Mouse (Mus musculus) forebrain, embryonic 16.5 days (tissue): ENCODE results near the gene Tbx6. TPM values are rescaled to one million over a fixed set of nuclear protein-coding genes. Genes with fewer than 3 reads are reported as not detected.
A peak's percentile ranks its signal among the peaks of the same experiment; 100 is the strongest.

Experiments
- ATAC-seq: fragments of 200-750 bp; cut with Nextera tagmentation; 2 replicates; pipeline ENCODE4 v1.8.0; 2017; ENCODE audit warnings: mild to moderate bottlenecking, moderate library complexity
- H3K27ac ChIP-seq: fragments of 300-500 bp; sonication (generic); 2 replicates; pipeline ENCODE4 v1.5.1; 2014; ENCODE audit warnings: low read length, control low read depth
- H3K27me3 ChIP-seq: fragments of 300-500 bp; sonication (generic); replicated peaks from 2 replicates; pipeline ENCODE4 v1.6.1; 2014; ENCODE audit warnings: low read length; ENCODE audit not compliant: control insufficient read depth, insufficient read depth
- H3K36me3 ChIP-seq: fragments of 300-500 bp; sonication (generic); 2 replicates; pipeline ENCODE4 v1.6.1; 2014; ENCODE audit not compliant: control insufficient read depth, insufficient read depth
- H3K4me1 ChIP-seq: fragments of 300-500 bp; sonication (generic); replicated peaks from 2 replicates; pipeline ENCODE4 v1.6.1; 2014; ENCODE audit warnings: low read length; ENCODE audit not compliant: control insufficient read depth, insufficient read depth
- H3K4me2 ChIP-seq: fragments of 300-500 bp; sonication (generic); 2 replicates; pipeline ENCODE4 v1.6.1; 2014; ENCODE audit warnings: mild to moderate bottlenecking, low read length, control low read depth
- H3K4me3 ChIP-seq: fragments of 300-500 bp; sonication (generic); replicated peaks from 2 replicates; pipeline ENCODE4 v1.5.1; 2014; ENCODE audit warnings: mild to moderate bottlenecking, low read length, control low read depth
- H3K9ac ChIP-seq: fragments of 300-500 bp; sonication (generic); replicated peaks from 2 replicates; pipeline ENCODE4 v1.6.1; 2014; ENCODE audit warnings: low read depth, low read length, control low read depth
- H3K9me3 ChIP-seq: fragments of 300-500 bp; sonication (generic); 2 replicates; pipeline ENCODE4 v1.6.1; 2016; ENCODE audit warnings: low read length; ENCODE audit not compliant: control insufficient read depth
- whole genome bisulfite sequencing: fragments of 180-500 bp; shearing (Covaris S2); extraction: QIAGEN DNeasy Blood & Tissue Kit; methylation state at CpG from one replicate; pipeline ENCODE4 v1.1.7; 2014; 5-methylcytosine and 5-hydroxymethylcytosine counted together
- polyA plus RNA-seq: library from polyadenylated mRNA; unstranded; fragments of >200 nt; fragmentation: Nextera tagmentation; extraction: Ambion mirVana; gene quantifications from 2 replicates; pipeline ENCODE4 v1.2.1, GENCODE M21; 2015

Tbx6 gene
- polyA plus RNA-seq, 1 experiment from 2014 or later: 0.86 TPM

DNA sequence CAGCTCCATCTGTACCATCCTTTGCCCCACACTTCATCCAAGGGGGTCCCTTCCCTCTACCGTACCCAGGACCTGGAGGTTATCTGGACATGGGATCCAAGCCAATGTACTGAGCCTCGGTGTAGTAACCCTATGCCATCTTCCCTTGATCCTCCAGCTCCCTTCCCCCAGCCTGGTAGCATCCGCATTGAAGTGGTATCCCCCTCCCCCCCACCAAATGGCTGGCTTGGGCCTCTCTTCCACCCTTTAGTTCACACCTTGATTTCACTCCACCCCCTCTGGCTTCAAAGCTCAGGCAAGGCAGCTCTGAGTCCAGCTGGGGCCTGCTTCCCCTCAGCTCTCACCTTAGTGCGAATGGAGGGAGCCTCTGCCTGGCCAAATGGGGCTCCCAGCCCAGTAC lies 3.8 kb downstream of the Tbx6 start:
- no peak overlapping the region for H3K27ac ChIP-seq
- H3K9ac ChIP-seq: no peak overlapping the region
- ATAC-seq: no peak
- H3K27me3 ChIP-seq: no peaks in the 10 kb centered on the region
- 89% methylated on average over 4 of the region's 4 CpGs for WGBS
- no peak overlapping the region for H3K4me2 ChIP-seq
- H3K36me3 ChIP-seq: peaks cover 43% of the 10 kb centered on the region
- peaks cover 13% of the 10 kb centered on the region for H3K4me1 ChIP-seq
- no peak overlapping the region for H3K4me3 ChIP-seq
- no peaks in the 10 kb centered on the region for H3K9me3 ChIP-seq

- no peaks in the 10 kb centered on the region for H3K9me3 ChIP-seq
- WGBS: 87% methylated on average over 14 of the region's 14 CpGs
- no peak overlapping the region for H3K4me3 ChIP-seq
- H3K4me1 ChIP-seq: peaks cover 12% of the 10 kb centered on the region
- no peak for ATAC-seq
- no peak overlapping the region for H3K4me2 ChIP-seq
- no peaks in the 10 kb centered on the region for H3K27me3 ChIP-seq
- no peak overlapping the region for H3K9ac ChIP-seq
- H3K36me3 ChIP-seq: peaks cover 43% of the 10 kb centered on the region
- H3K27ac ChIP-seq: no peak overlapping the region
Observed at GRCm38 (mm10) chr7:126786142-126786541, 4.9 kb downstream of the Tbx6 start.

DNA sequence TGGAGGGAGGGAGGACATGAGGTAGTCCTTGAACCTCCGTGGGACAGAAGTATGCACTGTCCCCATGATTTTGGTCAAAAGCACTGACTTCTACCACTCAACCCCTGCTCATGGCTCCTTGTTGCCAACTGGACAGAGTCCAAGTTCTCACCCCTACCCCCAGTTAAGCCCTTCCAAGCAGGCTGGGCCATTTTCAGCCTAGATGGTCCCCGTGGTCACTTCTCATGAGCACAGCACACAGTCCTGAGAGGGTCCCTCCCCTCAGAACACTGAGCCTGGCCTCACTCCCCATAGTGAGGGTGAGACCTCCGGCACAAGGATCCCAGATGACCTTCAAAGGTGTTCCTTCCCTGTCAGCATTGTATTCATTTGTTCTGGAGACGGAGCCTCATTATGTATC lies 7.9 kb downstream of the Tbx6 start:
- Histone ChIP-seq H3K4me3 (no peak overlapping the region), H3K27me3 (no peaks in the 10 kb centered on the region), H3K9me3 (no peaks in the 10 kb centered on the region), H3K27ac (no peak overlapping the region), H3K4me1 (peaks cover 19% of the 10 kb centered on the region), H3K36me3 (peaks cover 40% of the 10 kb centered on the region), H3K9ac (no peak overlapping the region), H3K4me2 (no peak overlapping the region)
- 91% methylated on average over 4 of the region's 4 CpGs for WGBS
- ATAC-seq: no peak

DNA sequence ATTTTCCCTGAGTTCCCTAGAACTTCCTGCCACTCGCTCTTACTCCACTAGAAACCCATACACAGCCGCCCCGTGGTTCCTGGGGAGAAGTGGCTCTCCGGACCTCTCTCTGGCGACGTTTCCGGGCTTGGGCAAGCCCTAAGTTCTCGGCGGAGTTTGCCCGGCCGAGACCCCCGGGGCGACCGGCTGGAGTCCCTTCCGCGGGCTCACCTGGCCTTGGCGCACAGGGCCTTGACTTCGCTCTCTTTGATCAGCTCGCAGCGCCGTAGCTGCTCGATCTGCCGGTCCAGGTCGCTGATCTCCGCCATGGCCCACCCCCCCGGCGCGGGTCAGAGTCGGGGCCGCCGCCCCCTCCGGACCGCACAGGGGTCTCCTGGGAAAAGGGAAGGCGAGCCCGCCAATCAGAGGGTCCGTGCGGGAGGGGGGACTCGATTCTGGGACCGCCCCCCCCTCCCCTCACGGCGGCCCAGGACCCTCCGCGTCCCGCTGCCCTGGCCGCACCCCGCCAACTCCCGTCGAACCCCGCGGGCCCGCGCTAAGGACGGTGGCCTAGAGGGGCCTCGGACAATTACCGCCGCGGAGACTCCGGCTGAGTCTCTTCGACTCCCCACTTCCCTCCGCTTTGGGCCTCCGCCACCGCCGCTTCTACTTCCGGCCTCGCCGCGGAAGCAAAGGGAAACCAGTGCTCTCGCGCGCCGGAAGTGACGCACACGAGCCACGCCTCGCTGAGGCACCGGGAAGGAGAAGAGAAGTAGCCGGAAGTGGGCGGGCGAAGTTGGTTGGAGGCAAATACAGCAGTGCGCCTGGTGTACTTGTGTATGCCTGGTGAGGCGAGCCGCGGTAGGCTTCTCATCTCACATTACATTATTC lies 10.8 kb downstream of the Tbx6 start, which contains the start of gene Ppp4c:
TSS of gene Ppp4c (minus strand) at position 646 of the 870 bp plus-strand sequence.
- Histone ChIP-seq H3K36me3 (peaks cover 27% of the 10 kb centered on the region), H3K9ac (peak within 1 kb of the TSS; percentile 78), H3K27me3 (no peaks in the 10 kb centered on the region), H3K27ac (peak within 1 kb of the TSS; percentile 87), H3K4me3 (peak within 1 kb of the TSS; percentile 88), H3K4me1 (peaks cover 23% of the 10 kb centered on the region), H3K4me2 (peak within 1 kb of the TSS; percentile 94), H3K9me3 (no peaks in the 10 kb centered on the region)
- WGBS: under 1% methylated on average over 73 of the region's 83 CpGs
- ATAC-seq: peak; percentile 96

- Histone ChIP-seq H3K4me1 (peaks cover 31% of the 10 kb centered on the region), H3K4me3 (peak overlapping the region; percentile 88), H3K27me3 (no peaks in the 10 kb centered on the region), H3K9ac (peak overlapping the region; percentile 37), H3K9me3 (no peaks in the 10 kb centered on the region), H3K36me3 (peaks cover 23% of the 10 kb centered on the region), H3K4me2 (peak overlapping the region; percentile 51), H3K27ac (peak overlapping the region; percentile 87)
- peak; percentile 26; the same call in 1 of the 2 replicates for ATAC-seq
- 30% methylated on average over 11 of the region's 11 CpGs for WGBS
Observed at GRCm38 (mm10) chr7:126792721-126793443, 11.6 kb downstream of the Tbx6 start.

- 75% methylated on average over 4 of the region's 4 CpGs for WGBS
- Histone ChIP-seq H3K4me3 (no peak overlapping the region), H3K4me1 (peaks cover 36% of the 10 kb centered on the region), H3K36me3 (peaks cover 20% of the 10 kb centered on the region), H3K4me2 (no peak overlapping the region), H3K9me3 (no peaks in the 10 kb centered on the region), H3K9ac (no peak overlapping the region), H3K27me3 (no peaks in the 10 kb centered on the region), H3K27ac (no peak overlapping the region)
- no peak for ATAC-seq
Observed at GRCm38 (mm10) chr7:126793456-126794270, 12.4 kb downstream of the Tbx6 start.

DNA sequence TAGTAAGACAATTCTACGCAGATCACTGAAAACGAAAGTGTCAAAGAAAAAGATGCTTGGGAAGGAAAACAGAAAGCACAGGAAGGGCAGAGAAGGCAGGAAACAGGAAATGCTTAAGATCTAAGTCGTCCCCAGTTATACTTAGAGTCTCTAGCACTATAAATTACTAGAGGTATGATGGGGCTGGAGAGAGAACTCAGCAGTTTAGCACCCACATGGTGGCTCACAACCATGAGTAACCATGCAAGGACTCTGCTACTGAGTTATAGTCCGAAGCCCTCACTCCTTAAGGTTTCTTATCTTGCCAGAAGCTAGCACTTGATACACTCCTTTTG lies 13.0 kb downstream of the Tbx6 start:
- no peak overlapping the region for H3K4me3 ChIP-seq
- H3K4me1 ChIP-seq: peaks cover 36% of the 10 kb centered on the region
- ATAC-seq: no peak
- no peaks in the 10 kb centered on the region for H3K9me3 ChIP-seq
- H3K36me3 ChIP-seq: peaks cover 18% of the 10 kb centered on the region
- H3K27me3 ChIP-seq: no peaks in the 10 kb centered on the region
- H3K4me2 ChIP-seq: no peak overlapping the region
- H3K27ac ChIP-seq: no peak overlapping the region
- WGBS: 75% methylated on average over 4 of the region's 4 CpGs
- H3K9ac ChIP-seq: no peak overlapping the region

- peaks cover 39% of the 10 kb centered on the region for H3K4me1 ChIP-seq
- no peak overlapping the region for H3K27ac ChIP-seq
- H3K9me3 ChIP-seq: no peaks in the 10 kb centered on the region
- H3K4me2 ChIP-seq: no peak overlapping the region
- no peak overlapping the region for H3K9ac ChIP-seq
- H3K27me3 ChIP-seq: no peaks in the 10 kb centered on the region
- peaks cover 10% of the 10 kb centered on the region for H3K36me3 ChIP-seq
- H3K4me3 ChIP-seq: no peak overlapping the region
- ATAC-seq: no peak
- WGBS: 79% methylated on average over 16 of the region's 16 CpGs
Observed at GRCm38 (mm10) chr7:126795387-126796317, 14.4 kb downstream of the Tbx6 start.
